Mouse (Mus musculus) c-Kit-positive CD71-positive TER-119-negative erythroid progenitor cells, embryonic 14.5 days (primary cell): ENCODE measurements at regions not wholly inside any gene's neighbourhood (a gene's known extent, or its start where the extent isn't known, plus 50 kb on each side); places are given as distances from the start of the nearest gene placed in this dataset.

Experiments
- DNase-seq: peaks from one replicate; pipeline ENCODE4 v3.0.0-alpha.2; 2013; ENCODE audit warnings: low read depth

GRCm38 (mm10) chr14:25063090-25063489 lies 395.9 kb upstream of the Zmiz1 start:
- no peak for DNase-seq

- no peak for DNase-seq
Observed at GRCm38 (mm10) chr14:25064190-25064947, 394.6 kb upstream of the Zmiz1 start.

GRCm38 (mm10) chr14:25067435-25067834 lies 391.6 kb upstream of the Zmiz1 start:
- no peak for DNase-seq

- no peak for DNase-seq
Observed at GRCm38 (mm10) chr14:25068430-25068829, 390.6 kb upstream of the Zmiz1 start.

GRCm38 (mm10) chr14:25073143-25073542 lies 385.8 kb upstream of the Zmiz1 start:
- no peak for DNase-seq

- DNase-seq: no peak
Observed at GRCm38 (mm10) chr14:25074022-25074800, 384.8 kb upstream of the Zmiz1 start.

GRCm38 (mm10) chr14:25074891-25075290 lies 384.1 kb upstream of the Zmiz1 start:
- no peak for DNase-seq

- DNase-seq: no peak
Observed at GRCm38 (mm10) chr14:25080431-25080830, 378.6 kb upstream of the Zmiz1 start.

GRCm38 (mm10) chr14:25083847-25084246 lies 375.1 kb upstream of the Zmiz1 start:
- no peak for DNase-seq

- DNase-seq: no peak
Observed at GRCm38 (mm10) chr14:25096786-25097185, 362.2 kb upstream of the Zmiz1 start.

GRCm38 (mm10) chr14:25105391-25105790 lies 353.6 kb upstream of the Zmiz1 start:
- DNase-seq: no peak

GRCm38 (mm10) chr14:25106451-25106850 lies 352.5 kb upstream of the Zmiz1 start:
- DNase-seq: no peak

- no peak for DNase-seq
Observed at GRCm38 (mm10) chr14:25108101-25108652, 350.8 kb upstream of the Zmiz1 start.

- no peak for DNase-seq
Observed at GRCm38 (mm10) chr14:25108701-25109290, 350.2 kb upstream of the Zmiz1 start.

GRCm38 (mm10) chr14:25109691-25110090 lies 349.3 kb upstream of the Zmiz1 start:
- no peak for DNase-seq

- DNase-seq: no peak
Observed at GRCm38 (mm10) chr14:25112832-25113231, 346.2 kb upstream of the Zmiz1 start.

GRCm38 (mm10) chr14:25113326-25113725 lies 345.7 kb upstream of the Zmiz1 start:
- no peak for DNase-seq

- peak; percentile 47 for DNase-seq
Observed at GRCm38 (mm10) chr14:25116424-25116823, 342.6 kb upstream of the Zmiz1 start.

GRCm38 (mm10) chr14:25119999-25120398 lies 339.0 kb upstream of the Zmiz1 start:
- no peak for DNase-seq

- DNase-seq: no peak
Observed at GRCm38 (mm10) chr14:25120506-25120905, 338.5 kb upstream of the Zmiz1 start.

- no peak for DNase-seq
Observed at GRCm38 (mm10) chr14:25122971-25123535, 335.9 kb upstream of the Zmiz1 start.
